In genomic region chr11:100575484-100575855, GRCm38 (mm10) we compare ENCODE assay signal across 8 mouse cellular contexts. TPM values are rescaled to one million over a fixed set of nuclear protein-coding genes. Genes with fewer than 3 reads are reported as not detected.
A peak's percentile ranks its signal among the peaks of the same experiment; 100 is the strongest.
DNase-seq lines count a peak whose midpoint lies in the region; ATAC-seq and TF ChIP-seq lines count a peak whose summit lies in the region.

No protein-coding gene starts in this region.

- no peak for DNase-seq in kidney, postnatal 10 days
- DNase-seq in frontal cortex, adult 2 months (ENCODE audit: extremely low spot score in 1 of 2, low spot score in 1 of 2) = peak; percentile 57 to 70
- DNase-seq in limb, embryonic 14.5 days (ENCODE audit: low spot score) = no peak
- DNase-seq in natural killer cell, adult 2 months (ENCODE audit: low spot score in 2 of 2) = no peak
- DNase-seq in ovary, postnatal 14 days (ENCODE audit: low spot score) = no peak

- H3K27ac ChIP-seq in kidney, embryonic 14.5 days (ENCODE audit: low read depth, low read length) = peak overlapping the region; percentile 13; the same call in 1 of the 2 replicates
- H3K27ac ChIP-seq in brown adipose tissue, adult 24 weeks (replicated peaks; ENCODE audit: low read depth, low read length) = no peak overlapping the region
- H3K27ac ChIP-seq in limb, embryonic 14.5 days (replicated peaks; ENCODE audit: low read depth, low read length) = no peak overlapping the region
- peak overlapping the region; percentile 78; the same call in 1 of the 2 replicates for H3K27ac ChIP-seq in olfactory bulb, adult 2 months (ENCODE audit: insufficient read depth, low read depth, low read length)

- H3K36me3 ChIP-seq in kidney, embryonic 14.5 days (ENCODE audit: control insufficient read depth, insufficient read depth, low read length) = peaks cover 24% of the 10 kb centered on the region; the same call in 1 of the 2 replicates
- H3K36me3 ChIP-seq in limb, embryonic 14.5 days (ENCODE audit: control insufficient read depth, insufficient read depth, low read length) = peaks cover 22% of the 10 kb centered on the region

- no peak for ATAC-seq in kidney, embryonic 14.5 days (ENCODE audit: low FRiP score, low TSS enrichment)
- 0 out of 2 replicates have a peak, but pooled peaks have one; percentile 5 for ATAC-seq in limb, embryonic 14.5 days (ENCODE audit: low FRiP score, low read depth)

- H3K4me3 ChIP-seq in kidney, embryonic 14.5 days (ENCODE audit: low read length) = peak overlapping the region; percentile 65
- H3K4me3 ChIP-seq in brown adipose tissue, adult 24 weeks (ENCODE audit: insufficient read depth, low read depth, low read length) = peak overlapping the region; percentile 96
- H3K4me3 ChIP-seq in limb, embryonic 14.5 days (replicated peaks; ENCODE audit: low read length) = peak overlapping the region; percentile 62
- H3K4me3 ChIP-seq in olfactory bulb, adult 2 months (ENCODE audit: insufficient read depth, low read depth, low read length) = peak overlapping the region; percentile 77

- H3K4me1 ChIP-seq in kidney, embryonic 14.5 days (ENCODE audit: control insufficient read depth, insufficient read depth, low read length) = 0 out of 2 replicates have a peak, but pooled peaks cover 5% of the 10 kb centered on the region
- no peaks in the 10 kb centered on the region; the same call in 1 of the 2 replicates for H3K4me1 ChIP-seq in brown adipose tissue, adult 24 weeks (ENCODE audit: control insufficient read depth, insufficient read depth, insufficient read length, low read length)
- 0 out of 2 replicates have a peak, but pooled peaks cover 4% of the 10 kb centered on the region for H3K4me1 ChIP-seq in limb, embryonic 14.5 days (ENCODE audit: control insufficient read depth, insufficient read depth, low read length)
- peaks cover 32% of the 10 kb centered on the region for H3K4me1 ChIP-seq in olfactory bulb, adult 2 months (ENCODE audit: control insufficient read depth, insufficient read depth, low read length)

- WGBS in kidney, embryonic 14.5 days = 42% methylated on average over 2 of the region's 2 CpGs
- WGBS in limb, embryonic 14.5 days = 44% methylated on average over 2 of the region's 2 CpGs
- 37% methylated on average over 2 of the region's 2 CpGs for WGBS in olfactory bulb, adult 2 months

- TF ChIP-seq CTCF in olfactory bulb, adult 2 months (IDR thresholded peaks at IDR 0.05; ENCODE audit: insufficient read depth, low read depth, low read length) = no peak

- H3K9ac ChIP-seq in kidney, embryonic 14.5 days (ENCODE audit: low read depth, low read length) = peak overlapping the region; percentile 53
- peak overlapping the region; percentile 68 for H3K9ac ChIP-seq in limb, embryonic 14.5 days (ENCODE audit: low read depth, low read length, severe bottlenecking)

- H3K27me3 ChIP-seq in kidney, embryonic 14.5 days (ENCODE audit: control insufficient read depth, insufficient read depth, low read length) = no peaks in the 10 kb centered on the region
- peaks cover 6% of the 10 kb centered on the region; the same call in 1 of the 2 replicates for H3K27me3 ChIP-seq in limb, embryonic 14.5 days (ENCODE audit: control insufficient read depth, insufficient read depth, low read length)

- peak overlapping the region; percentile 53 for H3K4me2 ChIP-seq in kidney, embryonic 14.5 days (replicated peaks; ENCODE audit: low read depth, low read length)
- H3K4me2 ChIP-seq in limb, embryonic 14.5 days (replicated peaks; ENCODE audit: low read depth, low read length, severe bottlenecking) = peak overlapping the region; percentile 72

- TF ChIP-seq POLR2A in limb, embryonic 14.5 days (IDR thresholded peaks at IDR 0.05; ENCODE audit: borderline replicate concordance, extremely low read depth, insufficient read depth, insufficient read length) = no peak
- TF ChIP-seq POLR2A in olfactory bulb, adult 2 months (IDR thresholded peaks at IDR 0.05; ENCODE audit: insufficient read depth, low read depth, low read length) = no peak

- no peaks in the 10 kb centered on the region for H3K9me3 ChIP-seq in kidney, embryonic 14.5 days (ENCODE audit: control insufficient read depth, low read length)
- H3K9me3 ChIP-seq in limb, embryonic 14.5 days (ENCODE audit: control insufficient read depth, low read length) = no peaks in the 10 kb centered on the region

RNA-seq across cellular contexts. Expression of gene Cnp, which starts 0.8 kb away (rescaled TPM):
- polyA plus RNA-seq in kidney, embryonic 14.5 days (2014; fragmentation: Nextera tagmentation; extraction: Ambion mirVana) = 17.0 and 25.0 TPM in 2 replicates
- polyA plus RNA-seq in brown adipose tissue, adult 24 weeks (2012; ENCODE audit: insufficient read depth, insufficient read length, missing spikeins) = 7.7 and 8.4 TPM in 2 replicates
- 227 and 230 TPM in 2 replicates for polyA plus RNA-seq in frontal cortex, adult 2 months (2012; rRNA removed)
- 15.9 and 17.0 TPM in 2 replicates for polyA plus RNA-seq in limb, embryonic 14.5 days (2012; rRNA removed)
- 21.3 and 26.0 TPM in 2 replicates for polyA plus RNA-seq in limb, embryonic 14.5 days (2014; fragmentation: Nextera tagmentation; extraction: Ambion mirVana)
- polyA plus RNA-seq in olfactory bulb, adult 2 months (2012; ENCODE audit: insufficient read depth, insufficient read length, low replicate concordance, missing spikeins) = not detected in 2 replicates

RNA-seq across cellular contexts. Expression of gene Ttc25, which starts 30.1 kb away (rescaled TPM):
- polyA plus RNA-seq in kidney, embryonic 14.5 days (2014; fragmentation: Nextera tagmentation; extraction: Ambion mirVana) = 0.58 and 0.77 TPM in 2 replicates
- 28.0 and 35.4 TPM in 2 replicates for polyA plus RNA-seq in brown adipose tissue, adult 24 weeks (2012; ENCODE audit: insufficient read depth, insufficient read length, missing spikeins)
- polyA plus RNA-seq in frontal cortex, adult 2 months (2012; rRNA removed) = 1.5 and 2.0 TPM in 2 replicates
- 0.42 and 0.55 TPM in 2 replicates for polyA plus RNA-seq in limb, embryonic 14.5 days (2012; rRNA removed)
- polyA plus RNA-seq in limb, embryonic 14.5 days (2014; fragmentation: Nextera tagmentation; extraction: Ambion mirVana) = 0.14 and 0.40 TPM in 2 replicates
- not detected in 2 replicates for polyA plus RNA-seq in olfactory bulb, adult 2 months (2012; ENCODE audit: insufficient read depth, insufficient read length, low replicate concordance, missing spikeins)

RNA-seq across cellular contexts. Expression of gene Nkiras2, which starts 43.6 kb away (rescaled TPM):
- 63.6 and 67.6 TPM in 2 replicates for polyA plus RNA-seq in kidney, embryonic 14.5 days (2014; fragmentation: Nextera tagmentation; extraction: Ambion mirVana)
- polyA plus RNA-seq in brown adipose tissue, adult 24 weeks (2012; ENCODE audit: insufficient read depth, insufficient read length, missing spikeins) = 32.0 and 37.6 TPM in 2 replicates
- 23.5 and 27.3 TPM in 2 replicates for polyA plus RNA-seq in frontal cortex, adult 2 months (2012; rRNA removed)
- 68.7 and 90.5 TPM in 2 replicates for polyA plus RNA-seq in limb, embryonic 14.5 days (2012; rRNA removed)
- polyA plus RNA-seq in limb, embryonic 14.5 days (2014; fragmentation: Nextera tagmentation; extraction: Ambion mirVana) = 76.4 and 82.9 TPM in 2 replicates
- not detected in 2 replicates for polyA plus RNA-seq in olfactory bulb, adult 2 months (2012; ENCODE audit: insufficient read depth, insufficient read length, low replicate concordance, missing spikeins)

RNA-seq across cellular contexts. Expression of gene Dnajc7, which starts 44.5 kb away (rescaled TPM):
- 86.2 and 126 TPM in 2 replicates for polyA plus RNA-seq in kidney, embryonic 14.5 days (2014; fragmentation: Nextera tagmentation; extraction: Ambion mirVana)
- polyA plus RNA-seq in brown adipose tissue, adult 24 weeks (2012; ENCODE audit: insufficient read depth, insufficient read length, missing spikeins) = 246 and 295 TPM in 2 replicates
- 224 and 228 TPM in 2 replicates for polyA plus RNA-seq in frontal cortex, adult 2 months (2012; rRNA removed)
- 179 and 225 TPM in 2 replicates for polyA plus RNA-seq in limb, embryonic 14.5 days (2012; rRNA removed)
- polyA plus RNA-seq in limb, embryonic 14.5 days (2014; fragmentation: Nextera tagmentation; extraction: Ambion mirVana) = 73.3 and 74.1 TPM in 2 replicates
- polyA plus RNA-seq in olfactory bulb, adult 2 months (2012; ENCODE audit: insufficient read depth, insufficient read length, low replicate concordance, missing spikeins) = 670 TPM in 1 of 2 replicates, not detected in the other

RNA-seq across cellular contexts. Expression of gene Acly, which starts 47.7 kb away (rescaled TPM):
- polyA plus RNA-seq in kidney, embryonic 14.5 days (2014; fragmentation: Nextera tagmentation; extraction: Ambion mirVana) = 70.1 and 158 TPM in 2 replicates
- polyA plus RNA-seq in brown adipose tissue, adult 24 weeks (2012; ENCODE audit: insufficient read depth, insufficient read length, missing spikeins) = 2,639 and 2,906 TPM in 2 replicates
- polyA plus RNA-seq in frontal cortex, adult 2 months (2012; rRNA removed) = 108 and 113 TPM in 2 replicates
- polyA plus RNA-seq in limb, embryonic 14.5 days (2012; rRNA removed) = 108 and 118 TPM in 2 replicates
- polyA plus RNA-seq in limb, embryonic 14.5 days (2014; fragmentation: Nextera tagmentation; extraction: Ambion mirVana) = 156 and 159 TPM in 2 replicates
- not detected in 2 replicates for polyA plus RNA-seq in olfactory bulb, adult 2 months (2012; ENCODE audit: insufficient read depth, insufficient read length, low replicate concordance, missing spikeins)

Comparison
In these comparisons a context has a peak if more than half of its experiments do, and no peak if none do; other contexts are left out.
1. H3K27ac ChIP-seq: peak in kidney, embryonic 14.5 days (single experiment) and olfactory bulb, adult 2 months (single experiment); none in brown adipose tissue, adult 24 weeks (single experiment) and limb, embryonic 14.5 days (single experiment).
2. DNase-seq: peak in frontal cortex, adult 2 months (2 of 2); none in kidney, postnatal 10 days (single experiment), limb, embryonic 14.5 days (single experiment), natural killer cell, adult 2 months (0 of 2) and ovary, postnatal 14 days (single experiment).
3. Peak in every context shown above with its lines, with median percentiles within 50 percentile points of each other: H3K4me3 ChIP-seq.